Mouse (Mus musculus): ENCODE data around the gene Pbx3.

GRCm38 (mm10) chr2:34256000-34256553, 116.9 kb downstream of the Pbx3 start:
- TF ChIP-seq CTCF (IDR thresholded peaks at IDR 0.05; ENCODE audit: extremely low read depth, insufficient read length, insufficient replicate concordance, low read depth, low read length) (no peak), POLR2A (IDR thresholded peaks at IDR 0.05; ENCODE audit: low read depth, low read length) (no peak)

Measured in small intestine, adult 2 months (tissue).